Mouse (Mus musculus) kidney, postnatal 10 days (tissue): ENCODE data around the gene Spi1.

Experiments used
- DNase-seq: peaks from one replicate; pipeline ENCODE4 v3.0.0; 2021; ENCODE audit warnings: mixed read lengths

The Spi1 gene

GRCm38 (mm10) chr2:91068162-91068871, 13.9 kb upstream of the Spi1 start:
- peak; percentile 34 for DNase-seq

GRCm38 (mm10) chr2:91068872-91069165, 13.4 kb upstream of the Spi1 start:
- DNase-seq, result peak; percentile 31

- DNase-seq, result peak; percentile 58
These were observed 12.7 kb upstream of the Spi1 start for GRCm38 (mm10) chr2:91069306-91070000.

- peak; percentile 97 for DNase-seq
These were observed 12.0 kb upstream of the Spi1 start, which contains the start of gene Slc39a13 for GRCm38 (mm10) chr2:91070076-91070800. Gene Slc39a13 (minus strand): TSS chr2:91070417.

- no peak for DNase-seq
These were observed 11.1 kb upstream of the Spi1 start for GRCm38 (mm10) chr2:91071059-91071458.

- DNase-seq, result no peak
These were observed 10.1 kb upstream of the Spi1 start for GRCm38 (mm10) chr2:91072092-91072491.

- no peak for DNase-seq
These were observed 4.3 kb upstream of the Spi1 start for GRCm38 (mm10) chr2:91077957-91078313.

GRCm38 (mm10) chr2:91078314-91079025, 3.7 kb upstream of the Spi1 start:
- DNase-seq, result peak; percentile 49

- DNase-seq, result no peak
These were observed 3.2 kb upstream of the Spi1 start for GRCm38 (mm10) chr2:91079026-91079384.

- DNase-seq, result no peak
These were observed 1.2 kb upstream of the Spi1 start for GRCm38 (mm10) chr2:91080784-91081513.

GRCm38 (mm10) chr2:91082844-91083243, 654 bp downstream of the Spi1 start:
- DNase-seq, result peak; percentile 60

GRCm38 (mm10) chr2:91083366-91083940, 1.3 kb downstream of the Spi1 start:
- peak; percentile 6 for DNase-seq

GRCm38 (mm10) chr2:91084179-91084820, 2.1 kb downstream of the Spi1 start:
- peak; percentile 15 for DNase-seq

- DNase-seq, result no peak
These were observed 3.6 kb downstream of the Spi1 start for GRCm38 (mm10) chr2:91085494-91086391.

- DNase-seq, result peak; percentile 16
These were observed 4.4 kb downstream of the Spi1 start for GRCm38 (mm10) chr2:91086392-91087237.

- no peak for DNase-seq
These were observed 5.3 kb downstream of the Spi1 start for GRCm38 (mm10) chr2:91087453-91087852.

GRCm38 (mm10) chr2:91088987-91089386, 6.8 kb downstream of the Spi1 start:
- peak; percentile 4 for DNase-seq

- peak; percentile 4 for DNase-seq
These were observed 8.0 kb downstream of the Spi1 start for GRCm38 (mm10) chr2:91090208-91090607.

GRCm38 (mm10) chr2:91090827-91091226, 8.6 kb downstream of the Spi1 start:
- DNase-seq, result no peak

- DNase-seq, result peak; percentile 24
These were observed 14.3 kb downstream of the Spi1 start for GRCm38 (mm10) chr2:91096524-91096923.
